Mouse (Mus musculus) liver, adult 2 months (tissue): ENCODE measurements at regions not wholly inside any gene's neighbourhood (a gene's known extent, or its start where the extent isn't known, plus 50 kb on each side); places are given as distances from the start of the nearest gene placed in this dataset.

ENCODE experiments used
- DNase-seq: peaks from one replicate; pipeline ENCODE4 v3.0.0-alpha.2; 2011; ENCODE audit warnings: low read depth, low spot score; ENCODE audit errors: extremely low read depth
- H3K27ac ChIP-seq: fragments of 200-500 bp; replicated peaks from 2 replicates; pipeline ENCODE4 v1.5.1; 2012; ENCODE audit warnings: low read depth, mild to moderate bottlenecking, control low read depth, inconsistent platforms, low read length; ENCODE audit not compliant: insufficient read depth
- H3K27me3 ChIP-seq: fragments of 200-500 bp; 2 replicates; pipeline ENCODE4 v1.6.1; 2012; ENCODE audit warnings: mild to moderate bottlenecking, moderate library complexity, low read length, inconsistent platforms; ENCODE audit not compliant: control insufficient read depth, insufficient read depth
- H3K36me3 ChIP-seq: fragments of 200-500 bp; 2 replicates; pipeline ENCODE4 v1.6.1; 2012; ENCODE audit warnings: low read length, inconsistent platforms; ENCODE audit not compliant: control insufficient read depth, insufficient read depth
- H3K4me1 ChIP-seq: fragments of 200-500 bp; 2 replicates; pipeline ENCODE4 v1.6.1; 2011; ENCODE audit warnings: low read length; ENCODE audit not compliant: control insufficient read depth, insufficient read depth
- H3K4me3 ChIP-seq: fragments of 200-500 bp; 2 replicates; pipeline ENCODE4 v1.5.1; 2011; ENCODE audit warnings: low read depth, mild to moderate bottlenecking, control low read depth, low read length, moderate library complexity; ENCODE audit not compliant: insufficient read depth
- H3K79me2 ChIP-seq: fragments of 200-500 bp; 2 replicates; pipeline ENCODE4 v1.6.1; 2012; ENCODE audit warnings: inconsistent platforms, mild to moderate bottlenecking, low read length, moderate library complexity; ENCODE audit not compliant: control insufficient read depth, insufficient read depth
- H3K9ac ChIP-seq: fragments of 200-500 bp; 2 replicates; pipeline ENCODE4 v1.6.1; 2012; ENCODE audit warnings: low read depth, mild to moderate bottlenecking, control low read depth, inconsistent platforms, low read length
- CTCF ChIP-seq: fragments of 200-500 bp; IDR thresholded peaks from 2 replicates; pipeline ENCODE4 v1.5.1; 2011; ENCODE audit warnings: low read depth, low read length, control low read depth
- POLR2A ChIP-seq: fragments of 200-500 bp; IDR thresholded peaks from 2 replicates; pipeline ENCODE4 v1.6.1; 2011; ENCODE audit warnings: low read length, control low read depth; ENCODE audit not compliant: insufficient read depth; ENCODE audit errors: extremely low read depth
- WGBS: fragments of 180-500 bp; shearing (Covaris S2); methylation state at CpG from one replicate; pipeline ENCODE4 v1.1.7; 2018; 5-methylcytosine and 5-hydroxymethylcytosine counted together

DNA sequence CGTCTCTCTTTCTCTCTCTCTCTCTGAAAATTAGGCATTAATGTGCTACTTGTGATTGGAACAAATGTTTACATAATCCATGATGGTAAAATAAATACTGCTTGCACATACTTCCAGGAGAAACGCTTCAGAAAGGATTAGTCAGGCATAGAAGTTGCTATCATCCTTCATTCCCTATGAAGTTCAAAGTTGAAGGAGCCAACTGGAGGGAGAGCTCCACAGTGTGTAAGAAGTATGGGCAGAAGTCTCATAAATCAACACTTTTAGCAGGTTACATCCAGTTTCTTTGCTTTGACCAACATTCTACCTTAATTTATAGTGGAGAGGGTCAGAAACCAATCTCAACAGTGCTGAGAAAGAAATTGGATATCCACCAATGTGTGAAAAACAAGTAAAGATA is 105.5 kb downstream of the Atp6ap1l start:
- Histone ChIP-seq H3K4me3 (no peak overlapping the region), H3K36me3 (no peaks in the 10 kb centered on the region), H3K27ac (no peak overlapping the region), H3K27me3 (no peaks in the 10 kb centered on the region), H3K9ac (no peak overlapping the region), H3K4me1 (peaks cover 3% of the 10 kb centered on the region; the same call in 1 of the 2 replicates), H3K79me2 (no peaks in the 10 kb centered on the region)
- no peak for DNase-seq
- WGBS, result 20% methylated on average over 2 of the region's 2 CpGs
- TF ChIP-seq POLR2A (no peak), CTCF (no peak)

DNA sequence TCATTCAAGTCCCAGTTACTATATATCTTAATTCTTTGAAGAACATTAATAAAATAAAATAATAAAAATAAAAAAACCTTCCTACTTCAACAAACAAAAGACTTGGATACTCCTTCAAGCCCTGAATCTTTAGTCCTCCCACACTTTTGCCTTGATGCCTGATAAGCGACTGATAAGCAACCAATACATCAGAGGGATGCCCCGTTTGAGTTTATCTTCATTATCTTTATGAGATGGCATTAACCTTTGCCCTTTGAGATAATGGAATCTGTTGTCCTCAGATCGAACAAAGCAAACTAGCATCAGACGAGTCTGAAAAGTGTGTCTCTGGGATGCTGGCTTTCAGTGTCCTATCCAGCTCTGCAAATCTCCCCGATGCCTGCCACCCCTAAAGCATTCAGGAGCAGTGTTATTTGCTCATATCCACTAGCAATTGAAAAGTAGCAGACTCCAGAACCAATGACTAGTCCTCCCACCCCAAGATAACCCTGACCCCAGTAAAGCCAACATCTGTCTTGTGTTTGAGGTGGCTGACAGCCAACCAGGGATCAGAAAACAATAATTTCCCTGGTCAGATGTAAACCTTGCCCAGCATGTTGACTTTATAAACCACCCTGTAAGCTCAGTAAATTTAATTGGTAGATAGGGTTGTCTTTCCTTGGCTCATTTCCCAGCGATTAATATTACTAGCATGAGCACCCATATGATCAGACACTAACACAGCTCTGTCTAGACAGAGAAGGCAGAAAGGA is 106.2 kb downstream of the Atp6ap1l start:
- Histone ChIP-seq H3K4me1 (peaks cover 3% of the 10 kb centered on the region; the same call in 1 of the 2 replicates), H3K27me3 (no peaks in the 10 kb centered on the region), H3K36me3 (no peaks in the 10 kb centered on the region), H3K4me3 (no peak overlapping the region), H3K27ac (no peak overlapping the region), H3K79me2 (no peaks in the 10 kb centered on the region), H3K9ac (no peak overlapping the region)
- TF ChIP-seq POLR2A (no peak), CTCF (no peak)
- WGBS, result 6% methylated on average over 6 of the region's 6 CpGs
- peak; percentile 68 for DNase-seq

DNA sequence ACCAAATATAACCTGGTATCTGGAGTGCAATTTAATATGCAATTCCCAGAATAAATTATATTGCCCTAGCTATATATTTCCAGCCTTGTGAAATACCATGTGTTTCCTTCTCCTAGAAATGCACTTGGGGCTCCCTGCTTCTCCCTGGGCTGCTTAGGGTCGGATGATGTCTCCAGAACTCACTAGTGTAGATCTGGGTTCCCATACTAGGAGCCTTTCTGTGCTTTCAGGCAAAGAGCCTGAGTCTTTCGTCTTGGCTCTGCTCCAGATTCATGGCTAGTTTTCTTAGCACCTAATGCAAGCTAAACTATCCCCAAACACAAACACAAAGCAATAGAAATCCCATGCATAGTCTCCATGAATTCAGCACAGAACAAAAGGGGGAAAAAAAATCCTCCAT is 106.8 kb downstream of the Atp6ap1l start:
- Histone ChIP-seq H3K4me3 (no peak overlapping the region), H3K4me1 (peaks cover 3% of the 10 kb centered on the region; the same call in 1 of the 2 replicates), H3K27ac (no peak overlapping the region), H3K9ac (no peak overlapping the region), H3K27me3 (no peaks in the 10 kb centered on the region), H3K79me2 (no peaks in the 10 kb centered on the region), H3K36me3 (no peaks in the 10 kb centered on the region)
- 62% methylated on average over 2 of the region's 2 CpGs for WGBS
- TF ChIP-seq POLR2A (no peak), CTCF (no peak)
- DNase-seq, result no peak

DNA sequence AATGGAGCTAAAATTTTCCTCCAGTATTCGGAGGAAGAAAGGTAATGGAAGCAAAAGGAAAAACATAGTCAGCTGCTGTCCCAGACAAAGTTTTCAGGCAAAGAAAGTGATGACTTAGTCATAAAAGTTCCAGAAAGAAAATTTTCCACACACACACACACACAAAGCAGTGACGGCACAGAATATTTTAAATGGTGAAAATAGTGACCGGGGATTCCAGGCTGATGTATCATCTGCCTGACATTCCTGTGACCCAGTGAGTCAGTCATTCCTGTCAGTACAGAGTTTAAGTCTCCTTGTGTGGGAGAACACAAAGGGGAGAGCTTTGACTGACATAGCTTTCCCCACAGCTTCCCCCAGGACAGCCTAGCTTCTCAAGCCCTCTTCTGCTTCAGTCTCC is 107.9 kb downstream of the Atp6ap1l start:
- 88% methylated on average over 3 of the region's 3 CpGs for WGBS
- Histone ChIP-seq H3K4me3 (no peak overlapping the region), H3K79me2 (no peaks in the 10 kb centered on the region), H3K36me3 (no peaks in the 10 kb centered on the region), H3K27me3 (no peaks in the 10 kb centered on the region), H3K4me1 (peaks cover 3% of the 10 kb centered on the region; the same call in 1 of the 2 replicates), H3K9ac (no peak overlapping the region), H3K27ac (no peak overlapping the region)
- TF ChIP-seq CTCF, result no peak
- no peak for TF ChIP-seq POLR2A
- no peak for DNase-seq

DNA sequence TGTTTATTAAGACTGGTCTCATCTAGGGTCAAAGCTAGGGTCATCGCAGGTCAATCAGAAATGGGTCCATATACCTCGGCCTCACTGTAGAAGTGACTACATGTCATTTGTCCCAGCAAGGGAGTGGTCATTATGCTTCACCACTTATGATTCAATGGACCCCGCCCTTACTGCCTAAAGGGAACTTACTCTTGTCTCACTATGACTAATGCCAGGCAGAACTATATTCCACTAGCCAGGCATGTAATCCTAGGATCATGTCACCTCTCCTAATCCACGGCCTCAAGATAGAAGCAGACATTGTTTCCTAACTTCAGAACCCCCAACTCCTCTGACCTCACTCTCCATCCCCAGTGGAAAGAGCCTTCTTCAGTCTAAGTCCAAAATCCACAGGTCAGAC is 108.3 kb downstream of the Atp6ap1l start:
- H3K4me1 ChIP-seq, result peaks cover 3% of the 10 kb centered on the region; the same call in 1 of the 2 replicates
- no peak overlapping the region for H3K9ac ChIP-seq
- H3K27me3 ChIP-seq, result no peaks in the 10 kb centered on the region
- no peak for TF ChIP-seq POLR2A
- no peak for TF ChIP-seq CTCF
- H3K79me2 ChIP-seq, result no peaks in the 10 kb centered on the region
- no peak for DNase-seq
- H3K4me3 ChIP-seq, result no peak overlapping the region
- no peaks in the 10 kb centered on the region for H3K36me3 ChIP-seq
- H3K27ac ChIP-seq, result no peak overlapping the region
- 97% methylated on average over 4 of the region's 4 CpGs for WGBS

DNA sequence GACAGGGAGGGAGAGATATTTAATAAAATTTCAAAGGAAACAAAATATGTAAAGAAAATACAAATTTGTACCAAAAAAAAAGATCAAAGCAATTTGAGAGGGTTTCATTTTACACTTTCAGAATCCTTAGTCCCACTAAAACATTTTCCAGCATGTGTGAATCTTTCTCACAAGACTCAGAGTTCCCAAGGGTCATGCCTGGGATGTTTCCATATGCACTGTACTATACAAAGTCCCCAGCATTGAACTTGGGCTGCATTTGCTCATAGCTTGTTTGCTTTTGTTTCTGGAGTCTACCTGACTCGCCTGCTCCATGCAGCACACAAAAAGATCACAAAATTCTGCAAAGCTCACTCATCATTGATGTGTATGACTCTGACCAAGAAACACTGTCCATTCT is 122.7 kb downstream of the Atp6ap1l start:
- no peak for DNase-seq
- Histone ChIP-seq H3K9ac (no peak overlapping the region), H3K27ac (no peak overlapping the region), H3K27me3 (no peaks in the 10 kb centered on the region), H3K36me3 (no peaks in the 10 kb centered on the region), H3K79me2 (no peaks in the 10 kb centered on the region), H3K4me3 (no peak overlapping the region), H3K4me1 (no peaks in the 10 kb centered on the region)
- 89% methylated on average over 1 of the region's 1 CpGs for WGBS
- TF ChIP-seq CTCF, result no peak
- TF ChIP-seq POLR2A, result no peak
